Mouse (Mus musculus): Measurements from ENCODE around the gene Shd.

DNA sequence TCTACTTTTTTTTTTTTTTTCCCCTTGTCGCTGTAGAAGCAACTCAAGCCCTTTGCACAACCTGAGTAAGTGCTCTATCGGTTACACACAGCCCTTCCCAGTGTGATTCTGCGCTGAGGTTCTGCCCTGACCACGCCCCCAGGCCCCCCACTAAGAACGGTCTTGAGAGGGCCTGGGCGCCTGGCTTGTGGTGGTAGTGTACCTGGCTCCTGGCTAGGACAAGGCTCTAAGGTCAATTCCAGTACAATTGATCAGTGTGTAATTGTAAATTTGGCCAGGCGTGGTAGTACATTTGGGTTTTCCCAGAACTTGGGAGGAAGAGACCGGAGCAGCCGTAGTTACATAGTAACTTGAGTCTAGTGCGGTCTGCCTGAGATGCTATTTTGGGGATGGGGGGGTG, 36.7 kb downstream of the Shd start:
- no peak for TF ChIP-seq POLR2A (IDR thresholded peaks at IDR 0.05; ENCODE audit: borderline replicate concordance, control insufficient read depth, low read depth, low read length)
- no peak for TF ChIP-seq CTCF (IDR thresholded peaks at IDR 0.05; ENCODE audit: control insufficient read depth, insufficient read depth, low read length)
